Mouse (Mus musculus) cortical plate, adult 2 months (tissue): ENCODE measurements at regions not wholly inside any gene's neighbourhood (a gene's known extent, or its start where the extent isn't known, plus 50 kb on each side); places are given as distances from the start of the nearest gene placed in this dataset.

Experiments used
- CTCF ChIP-seq: fragments of 200-500 bp; IDR thresholded peaks from 2 replicates; pipeline ENCODE4 v1.5.1; 2011; ENCODE audit warnings: mild to moderate bottlenecking, control low read depth, low read length; ENCODE audit not compliant: insufficient read depth; ENCODE audit errors: extremely low read depth
- POLR2A ChIP-seq: fragments of 200-500 bp; IDR thresholded peaks from 2 replicates; pipeline ENCODE4 v1.6.1; 2011; ENCODE audit warnings: mild to moderate bottlenecking, low read length, control low read depth; ENCODE audit not compliant: insufficient read depth; ENCODE audit errors: extremely low read depth

GRCm38 (mm10) chr3:117044809-117045208 is 76.0 kb upstream of the Palmd start:
- TF ChIP-seq POLR2A (no peak), CTCF (no peak)
